8 mouse cellular contexts compared by ENCODE assay signal in the genomic region with DNA sequence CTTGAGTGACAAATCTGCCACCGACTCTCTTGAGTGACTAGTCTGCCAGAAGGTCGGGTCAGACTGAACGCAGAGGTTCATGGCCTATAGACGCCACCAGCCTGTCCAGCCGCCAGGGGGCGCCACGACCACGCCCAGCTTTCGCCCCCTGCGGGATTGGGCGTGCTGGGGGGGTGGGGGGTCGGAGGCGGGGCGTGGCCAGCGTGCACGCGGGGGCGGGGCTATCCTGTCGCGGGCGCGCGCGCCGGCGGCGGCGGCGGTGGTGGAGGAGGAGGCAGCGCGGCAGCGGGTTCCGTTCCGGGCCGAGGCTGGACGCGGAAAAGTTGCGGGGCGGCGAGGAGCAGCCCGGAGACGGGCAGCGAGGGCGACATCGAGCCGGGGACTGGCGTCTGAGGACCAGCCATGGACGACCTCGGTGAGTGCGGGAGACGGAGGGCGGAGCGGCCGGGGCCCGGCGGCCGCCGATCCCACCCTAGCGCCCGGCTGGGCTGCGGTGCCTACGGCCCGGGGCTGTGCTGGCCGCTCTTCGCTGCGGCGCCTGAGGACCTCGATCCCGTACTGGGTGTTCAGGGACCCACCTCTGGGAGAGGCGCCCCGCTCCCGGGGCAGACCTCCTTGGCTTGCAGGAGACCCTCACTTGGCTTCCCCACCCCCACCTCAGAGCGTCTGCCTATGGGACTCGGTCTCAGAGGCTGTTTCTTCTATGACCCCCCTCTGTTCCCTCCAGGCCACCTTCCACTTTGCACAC. TPM values are rescaled to one million over a fixed set of nuclear protein-coding genes. Genes with fewer than 3 reads are reported as not detected.
DNase-seq lines count a peak whose midpoint lies in the region; ATAC-seq lines count a peak whose summit lies in the region.

Gene Pxn, plus strand, starts transcription at position 223 of the 748 bp plus-strand sequence.

- DNase-seq in adrenal gland, adult (ENCODE audit: inconsistent age in 2 of 2, low spot score in 1 of 2) = peak; percentile 93 to 98
- DNase-seq in embryo, embryonic 10.5 days (ENCODE audit: low spot score) = peak; percentile 91
- peak; percentile 92 for DNase-seq in gastrocnemius, postnatal 25 days
- peak; percentile 60 to 88 for DNase-seq in left cerebral cortex, adult 9 months (ENCODE audit: low spot score in 2 of 2)
- DNase-seq in right cerebral cortex, adult 2 months (ENCODE audit: low spot score in 2 of 2) = peak; percentile 86
- peak; percentile 92 for DNase-seq in urinary bladder, postnatal 14 days (ENCODE audit: low spot score)

- ATAC-seq in inflammation-experienced regulatory T-cells, adult 6 months = peak; percentile 87

- H3K9me3 ChIP-seq in megakaryocyte, embryonic 14.5 days = peaks cover 6% of the 10 kb centered on the region

- peaks cover 56% of the 10 kb centered on the region for H3K4me1 ChIP-seq in megakaryocyte, embryonic 14.5 days

- H3K27me3 ChIP-seq in megakaryocyte, embryonic 14.5 days (replicated peaks) = peaks cover 8% of the 10 kb centered on the region

- peak within 1 kb of the TSS; percentile 99 for H3K4me3 ChIP-seq in megakaryocyte, embryonic 14.5 days (replicated peaks)

- H3K36me3 ChIP-seq in megakaryocyte, embryonic 14.5 days (replicated peaks; ENCODE audit: low read length) = peaks cover 5% of the 10 kb centered on the region

RNA-seq across cellular contexts. Expression of gene Pxn, which starts in this region (rescaled TPM):
- 10 to 100 TPM; 70.0 to 78.1 TPM for total RNA-seq in gastrocnemius, postnatal 25 days (2021)
- 10 to 100 TPM; 13.7 to 22.1 (median 16.7) TPM for polyA plus RNA-seq in inflammation-experienced regulatory T-cells, adult 6 months (2017; shearing (Covaris generic))
- 63.1 and 67.7 TPM in 2 replicates for polyA plus RNA-seq in megakaryocyte, embryonic 14.5 days (2012; ENCODE audit: insufficient read depth, low replicate concordance)

Comparison
In these comparisons a context has a peak if more than half of its experiments do, and no peak if none do; other contexts are left out.
1. Peak in every context shown above with its lines: DNase-seq, ATAC-seq and H3K4me3 ChIP-seq.